Mouse (Mus musculus) naive thymus-derived CD4-positive, alpha-beta T cell, adult 5 months (primary cell): ENCODE measurements around the gene Eif4a2. TPM values are rescaled to one million over a fixed set of nuclear protein-coding genes. Genes with fewer than 3 reads are reported as not detected.

Experiments used
- polyA plus RNA-seq: library from polyadenylated mRNA; unstranded; fragments of 100-300 nt; shearing (Covaris generic); gene quantifications from one replicate; pipeline ENCODE4 v1.2.1, GENCODE M21; 2017

The Eif4a2 gene
- polyA plus RNA-seq: 460 TPM

DNA sequence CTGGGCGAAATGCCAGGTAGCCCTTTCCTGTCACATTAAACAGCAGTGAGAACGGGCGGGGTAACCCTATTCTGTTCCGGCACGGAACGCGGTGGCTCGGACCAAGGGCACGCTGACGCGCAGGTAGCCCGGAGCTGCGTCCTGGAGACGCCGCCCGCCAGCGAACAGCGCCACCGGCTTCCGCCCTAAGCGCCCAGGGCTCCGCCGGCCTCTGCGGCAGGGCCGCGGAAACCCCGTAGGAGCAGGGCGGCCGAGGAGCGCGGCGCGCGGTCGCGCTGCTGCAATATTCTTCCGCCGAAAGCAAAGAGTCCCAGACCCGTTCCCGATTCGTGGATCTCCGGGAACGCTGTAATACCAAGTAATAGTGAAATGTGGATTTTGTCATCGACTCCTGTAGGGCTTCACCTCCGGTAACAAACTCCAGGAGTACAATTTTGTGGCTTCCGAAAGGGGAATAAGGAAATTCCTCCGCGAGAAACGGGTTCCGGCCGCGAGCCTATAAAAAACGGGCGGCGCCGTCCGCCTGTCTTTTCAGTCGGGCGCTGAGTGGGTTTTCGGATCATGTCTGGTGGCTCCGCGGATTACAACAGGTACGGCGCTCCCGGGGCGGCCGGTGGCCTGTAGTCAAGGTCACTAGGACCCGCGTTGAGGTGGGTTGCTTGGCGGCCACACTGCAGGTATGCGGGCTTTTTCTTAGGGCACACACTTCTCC is at the start of gene Eif4a2:
TSS of gene Eif4a2 (plus strand) at position 214 of the 712 bp plus-strand sequence.

DNA sequence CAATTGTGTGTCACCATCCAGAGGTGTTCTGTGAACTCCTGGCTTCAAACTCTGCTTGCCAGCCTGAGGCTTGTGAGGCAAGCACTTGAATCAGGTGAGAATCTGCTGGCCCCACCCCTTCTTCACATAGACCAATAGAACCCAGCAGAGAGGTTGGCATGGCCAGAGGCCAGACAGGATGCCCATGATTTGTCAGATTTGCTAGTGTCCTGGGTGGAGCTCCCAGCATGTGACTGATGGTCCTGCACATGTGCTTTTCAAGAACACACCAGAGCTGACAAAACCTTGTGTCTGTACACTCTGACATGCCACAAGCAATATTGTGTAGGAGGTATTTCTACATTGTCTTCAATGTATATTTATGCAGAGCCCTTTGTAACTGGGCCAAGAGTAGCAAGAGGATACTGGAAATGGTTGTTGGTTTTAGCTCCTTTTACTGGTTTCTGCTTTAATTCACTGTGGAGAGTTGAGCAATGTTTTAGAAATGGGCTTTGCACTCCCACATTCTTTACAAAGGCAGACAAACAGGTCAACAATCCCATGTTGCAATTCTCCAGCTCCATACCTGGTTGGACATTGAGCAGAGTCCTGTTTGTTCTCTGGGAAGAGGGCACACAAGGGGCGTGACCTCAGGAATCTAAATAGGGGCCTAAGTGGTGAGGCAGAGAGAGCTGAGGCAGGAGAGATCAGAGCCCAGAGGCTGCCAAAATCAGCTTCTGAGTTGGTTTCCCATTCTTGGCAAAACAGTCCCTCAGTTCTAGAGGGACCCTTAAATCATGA is 49.4 kb upstream of the Eif4a2 start, which contains the start of gene Kng1:
TSS of gene Kng1 (plus strand) at position 198 of the 780 bp plus-strand sequence.

DNA sequence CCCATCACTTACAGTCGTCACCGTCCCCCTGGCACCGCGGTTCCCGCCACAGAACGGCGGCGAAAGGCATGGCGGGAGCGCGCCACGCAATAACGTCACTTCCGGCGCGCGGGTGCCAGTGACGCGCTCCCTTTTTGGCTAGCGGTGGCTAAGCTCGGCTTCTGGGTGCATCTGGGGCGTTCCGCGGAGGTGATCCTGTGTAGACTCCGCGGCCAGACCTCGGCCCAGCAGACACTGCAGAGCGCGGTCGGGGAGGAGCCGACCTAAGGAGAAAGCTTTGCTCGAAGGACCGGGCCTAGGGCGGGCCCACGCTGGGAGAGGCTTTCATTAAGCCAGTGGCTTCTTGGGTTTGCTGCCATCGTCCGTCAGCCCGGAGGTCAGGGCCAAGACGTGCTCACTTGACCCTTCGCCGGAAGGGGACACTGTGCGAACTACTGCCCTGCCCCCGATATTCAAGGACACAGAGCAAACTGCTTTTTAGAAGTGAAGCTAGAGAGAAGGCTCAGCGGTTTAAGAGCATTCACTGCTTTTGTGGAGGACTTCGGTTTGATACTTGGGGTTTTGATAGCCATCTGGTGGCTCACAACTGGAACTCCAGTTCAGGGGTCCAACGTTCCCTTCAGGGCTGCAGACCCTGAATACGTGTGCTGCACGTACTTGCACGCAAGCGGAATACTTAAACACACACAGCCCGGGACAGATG is 20.6 kb downstream of the Eif4a2 start, which contains the start of gene Rfc4:
TSS of gene Rfc4 (minus strand) at position 65 of the 703 bp plus-strand sequence.

DNA sequence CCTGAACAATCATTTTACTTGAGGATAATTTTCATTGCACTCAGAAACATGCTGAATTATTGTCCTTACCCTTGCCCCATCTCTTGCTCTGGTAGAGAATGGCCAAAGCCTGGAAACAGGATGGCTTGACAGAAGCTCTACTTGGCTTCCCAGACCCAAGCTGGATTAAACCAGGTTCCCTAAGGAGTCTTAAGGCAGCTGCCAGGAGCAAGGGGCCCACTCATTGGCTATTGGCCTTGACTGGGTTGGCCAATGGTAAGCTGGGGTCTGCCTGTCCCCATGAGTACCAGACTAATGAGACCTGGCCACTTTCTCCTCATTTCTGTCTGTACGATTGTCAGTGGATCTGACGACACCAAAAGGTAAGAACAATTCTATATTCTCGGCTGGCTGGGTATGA is 39.0 kb downstream of the Eif4a2 start, which contains the start of gene Adipoq:
TSS of gene Adipoq (plus strand) at position 257 of the 400 bp plus-strand sequence.

Other genes with a start within 250 kb of the Eif4a2 start
- 12.6 TPM for gene Tbccd1, start 249.8 kb upstream of the Eif4a2 start, polyA plus RNA-seq
- 76.0 TPM for gene Dnajb11, start 249.6 kb upstream of the Eif4a2 start, polyA plus RNA-seq
- not detected for gene Ahsg, start 216.2 kb upstream of the Eif4a2 start, polyA plus RNA-seq
- gene Fetub, start 189.1 kb upstream of the Eif4a2 start, polyA plus RNA-seq: not detected
- gene Hrg, start 156.4 kb upstream of the Eif4a2 start, polyA plus RNA-seq: not detected
- not detected for gene Kng2, start 78.0 kb upstream of the Eif4a2 start, polyA plus RNA-seq
- not detected for gene Kng1, start 49.6 kb upstream of the Eif4a2 start, polyA plus RNA-seq
- 14.0 TPM for gene Rfc4, start 20.3 kb downstream of the Eif4a2 start, polyA plus RNA-seq
- not detected for gene Adipoq, start 39.1 kb downstream of the Eif4a2 start, polyA plus RNA-seq
- gene St6gal1, start 117.3 kb downstream of the Eif4a2 start, polyA plus RNA-seq: 80.7 TPM